Mouse (Mus musculus) thymus, postnatal 25 days (tissue): Measurements from ENCODE around the gene Rps17.

ENCODE experiments used
- DNase-seq: peaks from one replicate; pipeline ENCODE4 v3.0.0; 2022

Rps17 gene

DNA sequence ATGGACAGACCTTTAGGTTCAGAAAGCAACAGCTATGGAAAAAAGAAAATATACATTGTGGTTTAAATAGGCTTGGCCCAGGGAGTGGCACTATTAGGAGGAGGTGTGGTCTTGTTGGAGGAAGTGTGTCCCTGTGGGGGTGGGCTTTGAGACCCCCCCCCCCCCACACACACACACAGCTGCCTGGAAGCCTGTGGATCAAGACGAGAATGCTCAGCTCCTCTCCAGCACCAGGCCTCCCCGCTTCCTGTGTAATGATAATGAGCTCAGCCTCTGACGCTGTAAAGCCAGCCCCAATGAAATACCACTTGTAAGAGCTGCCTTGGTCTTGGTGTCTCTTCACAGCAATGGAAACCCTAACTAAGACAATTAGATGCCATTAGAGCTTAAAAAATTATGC is 14.3 kb downstream of the Rps17 start:
- DNase-seq, result no peak

GRCm38 (mm10) chr7:81327661-81328060 is 17.4 kb downstream of the Rps17 start:
- no peak for DNase-seq

GRCm38 (mm10) chr7:81326859-81327258 is 18.2 kb downstream of the Rps17 start:
- DNase-seq, result no peak

DNA sequence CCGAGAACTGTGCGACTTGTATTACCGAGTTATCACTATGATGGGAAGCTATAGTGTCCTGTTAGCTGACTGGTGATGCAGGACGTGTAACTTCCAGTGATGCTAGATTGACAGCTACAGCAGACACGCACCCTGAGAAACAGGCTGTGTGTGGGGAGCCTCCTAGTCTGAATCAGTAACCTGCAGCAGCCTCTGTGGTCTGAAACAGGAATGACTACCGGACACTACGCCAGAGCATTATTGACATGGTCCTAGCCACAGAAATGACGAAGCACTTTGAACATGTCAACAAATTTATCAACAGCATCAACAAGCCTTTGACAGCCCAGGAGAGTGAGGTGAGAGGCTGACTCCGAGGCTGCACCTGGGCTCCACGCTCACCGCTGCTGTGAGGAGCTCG is 19.0 kb downstream of the Rps17 start:
- no peak for DNase-seq

- no peak for DNase-seq
These were observed 23.3 kb downstream of the Rps17 start for GRCm38 (mm10) chr7:81321776-81322175.

- DNase-seq, result no peak
These were observed 25.3 kb downstream of the Rps17 start for GRCm38 (mm10) chr7:81319749-81320148.

GRCm38 (mm10) chr7:81315583-81315982 is 29.5 kb downstream of the Rps17 start:
- DNase-seq, result no peak

DNA sequence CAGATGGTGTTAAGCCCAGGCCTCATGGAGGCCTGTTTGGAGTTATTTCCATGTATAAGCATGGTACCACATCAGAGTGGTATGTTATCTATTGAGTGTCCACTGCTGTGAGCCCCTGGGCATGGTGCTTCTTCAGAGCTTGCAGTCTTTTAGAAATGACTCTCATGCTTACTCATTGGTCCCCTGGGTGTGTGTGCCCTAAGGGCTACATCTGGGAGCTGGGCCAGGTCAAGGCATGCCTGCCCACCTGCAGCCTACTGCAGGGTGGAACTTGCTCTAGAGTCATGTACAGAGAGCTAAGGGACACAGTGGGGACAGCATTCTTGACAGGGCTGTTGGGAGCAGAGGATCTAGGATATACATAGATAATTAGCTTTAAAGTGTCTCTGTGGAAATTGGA is 33.5 kb downstream of the Rps17 start:
- no peak for DNase-seq

DNA sequence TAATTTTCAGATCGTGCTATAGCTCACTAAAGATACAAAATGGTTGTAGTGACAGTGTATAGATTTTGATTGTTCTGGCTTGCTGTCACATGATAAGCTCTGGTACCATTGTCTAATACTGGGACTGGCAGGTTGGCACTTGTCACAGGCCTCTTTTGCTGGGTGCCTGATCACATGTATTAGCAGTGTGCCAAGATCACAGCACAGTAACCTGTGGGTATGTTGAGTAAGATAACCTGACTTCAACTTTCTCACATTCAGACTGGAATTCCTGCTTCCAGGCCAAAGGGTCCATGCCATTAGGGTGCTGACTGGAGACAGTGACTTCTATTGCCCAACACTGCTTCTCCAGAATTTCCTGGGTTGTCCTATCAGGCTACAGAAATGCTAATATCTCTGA is 33.9 kb downstream of the Rps17 start:
- no peak for DNase-seq

GRCm38 (mm10) chr7:81309247-81309646 is 35.8 kb downstream of the Rps17 start:
- DNase-seq, result no peak

- DNase-seq, result no peak
These were observed 37.3 kb downstream of the Rps17 start for GRCm38 (mm10) chr7:81307735-81308134.

DNA sequence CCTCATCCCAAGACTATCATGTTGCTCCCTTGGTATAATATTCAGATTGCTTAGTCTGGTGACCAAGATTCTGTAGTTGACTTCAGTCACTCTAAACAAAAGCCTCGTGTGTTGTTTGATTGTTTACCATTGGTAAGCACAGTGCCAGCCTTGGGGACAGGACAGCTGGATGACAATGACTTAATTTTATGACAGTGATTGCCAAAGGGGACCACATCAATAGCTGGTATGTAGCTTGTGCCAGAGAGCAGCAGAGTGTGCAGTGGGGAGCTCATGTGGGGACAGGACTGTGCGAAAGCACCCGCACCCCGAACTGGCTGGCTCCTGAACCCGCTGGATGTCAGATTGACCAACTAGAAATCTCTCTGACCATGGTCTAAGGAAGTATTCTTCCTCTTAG is 40.4 kb downstream of the Rps17 start:
- DNase-seq, result no peak

DNA sequence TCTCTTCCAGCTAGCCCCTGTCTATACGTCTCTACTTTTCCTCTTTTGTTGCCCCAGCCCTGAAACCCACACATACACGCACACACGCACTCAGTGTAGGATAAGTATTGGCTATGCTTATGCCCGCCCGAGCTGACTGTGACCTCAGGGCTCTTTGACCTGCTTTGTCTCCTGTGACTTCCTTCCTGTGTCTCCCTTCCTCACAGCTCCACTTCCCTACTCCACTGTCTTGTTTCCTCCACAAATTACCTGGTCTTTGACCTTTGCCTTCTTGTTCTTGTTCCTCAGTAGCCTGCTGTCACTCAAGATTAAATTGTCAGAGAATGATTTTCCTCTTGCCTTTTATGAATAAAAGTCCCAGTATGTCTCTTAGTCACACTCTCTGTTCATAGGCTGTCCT is 41.0 kb downstream of the Rps17 start:
- no peak for DNase-seq

DNA sequence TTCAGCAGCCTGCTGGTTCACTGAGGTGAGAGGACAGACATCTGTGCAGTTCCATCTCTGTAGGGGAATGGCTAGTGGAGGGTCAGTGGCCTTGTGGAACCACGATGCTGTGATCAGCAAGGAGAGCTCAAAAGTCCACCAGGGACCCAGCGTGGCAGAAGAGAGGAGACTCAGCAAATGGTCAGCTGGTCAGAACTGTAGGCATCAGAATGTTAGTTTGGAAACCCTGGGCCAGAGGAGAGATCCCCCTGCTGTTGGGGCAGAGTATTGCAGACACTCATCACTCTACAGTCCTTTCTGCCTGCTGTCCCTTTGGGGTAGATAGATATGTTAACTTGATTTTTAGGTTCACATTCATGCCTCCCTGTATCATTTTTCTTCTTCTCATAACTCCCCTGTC is 41.4 kb downstream of the Rps17 start:
- DNase-seq, result peak; percentile 28

GRCm38 (mm10) chr7:81301323-81301722 is 43.7 kb downstream of the Rps17 start:
- no peak for DNase-seq

- DNase-seq, result no peak
These were observed 46.8 kb downstream of the Rps17 start for GRCm38 (mm10) chr7:81298206-81298605.

GRCm38 (mm10) chr7:81295169-81295568 is 49.9 kb downstream of the Rps17 start:
- no peak for DNase-seq
